Mouse (Mus musculus) C2C12 (cell line): ENCODE measurements around the gene Srd5a2. TPM values are rescaled to one million over a fixed set of nuclear protein-coding genes. Genes with fewer than 3 reads are reported as not detected.

ENCODE experiments used
- H3K27me3 ChIP-seq: one replicate; pipeline ENCODE4 v1.6.1; 2011; ENCODE audit not compliant: control insufficient read depth, insufficient read depth, insufficient read length
- H3K36me3 ChIP-seq: one replicate; pipeline ENCODE4 v1.6.1; 2011; ENCODE audit not compliant: control insufficient read depth, insufficient read depth
- H3K4me3 ChIP-seq: one replicate; pipeline ENCODE4 v1.5.1; 2011; ENCODE audit warnings: mild to moderate bottlenecking, control low read depth; ENCODE audit not compliant: poor library complexity, insufficient read depth, severe bottlenecking
- H3K79me2 ChIP-seq: one replicate; pipeline ENCODE4 v1.6.1; 2011; ENCODE audit not compliant: control insufficient read depth, insufficient read depth
- H3K79me3 ChIP-seq: one replicate; pipeline ENCODE4 v1.6.1; 2011; ENCODE audit warnings: low read depth, control low read depth
- H3ac ChIP-seq: one replicate; pipeline ENCODE3; 2011; ENCODE audit warnings: low read depth; ENCODE audit not compliant: control insufficient read depth, insufficient read length
- CEBPB ChIP-seq: IDR thresholded peaks from one replicate; pipeline ENCODE4 v1.6.1; 2011; ENCODE audit warnings: low read depth, mild to moderate bottlenecking, control low read depth, moderate library complexity
- CTCF ChIP-seq: IDR thresholded peaks from one replicate; pipeline ENCODE4 v1.5.1; 2011; ENCODE audit not compliant: control insufficient read depth, insufficient read depth, insufficient read length
- FOSL1 ChIP-seq: IDR thresholded peaks from one replicate; pipeline ENCODE4 v1.8.0; 2011; ENCODE audit warnings: mild to moderate bottlenecking, low read length; ENCODE audit not compliant: poor library complexity, insufficient read depth, severe bottlenecking
- MAX ChIP-seq: IDR thresholded peaks from one replicate; pipeline ENCODE4 v1.6.1; 2011; ENCODE audit warnings: mild to moderate bottlenecking, control low read depth
- MYOD1 ChIP-seq: IDR thresholded peaks from one replicate; pipeline ENCODE4 v1.6.1; 2011; ENCODE audit warnings: low read depth; ENCODE audit not compliant: control insufficient read depth, insufficient read length
- MYOG ChIP-seq: IDR thresholded peaks from one replicate; pipeline ENCODE4 v1.6.1; 2011; ENCODE audit not compliant: control insufficient read depth, insufficient read length; ENCODE audit errors: extremely low read depth
- USF1 ChIP-seq: IDR thresholded peaks from one replicate; pipeline ENCODE4 v1.6.1; 2011; ENCODE audit warnings: low read depth, mild to moderate bottlenecking, control low read depth, moderate library complexity
- polyA plus RNA-seq: library from polyadenylated mRNA; unstranded; fragments of >200 nt; fragmentation: generic; extraction: Trizol; gene quantifications from one replicate; pipeline ENCODE4 v1.2.1, GENCODE M21; 2012; ENCODE audit warnings: missing spikeins

The Srd5a2 gene
- polyA plus RNA-seq, 1 experiment = not detected

DNA sequence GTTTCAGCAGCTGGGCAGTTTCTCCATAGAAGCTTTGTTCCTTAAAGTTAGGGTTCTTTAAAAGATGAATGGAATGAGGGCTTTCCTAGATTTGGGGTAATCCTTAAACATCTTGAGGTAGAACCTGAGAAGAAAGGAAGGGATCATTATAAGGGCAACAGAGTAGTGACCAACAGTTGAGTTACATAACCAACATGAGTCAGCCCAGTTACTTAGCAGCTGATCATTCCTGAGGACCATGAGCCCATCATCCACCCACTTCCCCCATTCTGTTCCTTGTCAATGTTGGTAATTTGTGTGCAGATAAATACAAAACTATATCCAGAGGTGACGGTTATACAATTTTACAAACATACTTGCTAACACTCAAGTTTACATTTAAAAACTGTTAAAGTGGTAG is 30.1 kb downstream of the Srd5a2 start:
- Histone ChIP-seq H3K4me3 (no peak overlapping the region), H3K36me3 (no peaks in the 10 kb centered on the region), H3K27me3 (no peaks in the 10 kb centered on the region), H3ac (no peak overlapping the region), H3K79me3 (no peaks in the 10 kb centered on the region), H3K79me2 (no peaks in the 10 kb centered on the region)
- TF ChIP-seq MYOD1 (no peak), CEBPB (no peak), MAX (no peak), CTCF (no peak), MYOG (no peak), FOSL1 (no peak), USF1 (no peak)

DNA sequence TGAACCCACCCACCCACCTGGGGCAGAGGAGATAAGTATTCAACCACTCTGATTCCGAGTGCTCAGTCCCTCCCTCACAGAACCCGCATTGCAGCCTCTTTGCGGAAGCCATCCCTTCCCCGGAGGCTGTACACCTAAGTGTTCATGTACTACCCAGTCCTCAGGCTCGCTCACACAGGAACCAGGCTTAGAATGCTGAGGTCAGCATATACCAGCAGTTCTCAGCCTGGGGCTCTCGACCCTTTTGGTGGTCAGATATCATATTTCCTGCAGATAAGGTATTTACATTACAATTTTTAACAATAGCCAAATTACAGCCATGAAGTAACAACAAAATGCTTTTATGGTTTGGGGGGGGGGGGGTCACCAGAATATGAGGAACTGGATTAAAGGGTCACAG is 32.6 kb downstream of the Srd5a2 start:
- Histone ChIP-seq H3K79me2 (no peaks in the 10 kb centered on the region), H3K27me3 (no peaks in the 10 kb centered on the region), H3K4me3 (no peak overlapping the region), H3K36me3 (no peaks in the 10 kb centered on the region), H3ac (no peak overlapping the region), H3K79me3 (no peaks in the 10 kb centered on the region)
- no peak for TF ChIP-seq CEBPB
- no peak for TF ChIP-seq MAX
- no peak for TF ChIP-seq FOSL1
- no peak for TF ChIP-seq MYOD1
- TF ChIP-seq CTCF = no peak
- no peak for TF ChIP-seq MYOG
- no peak for TF ChIP-seq USF1

DNA sequence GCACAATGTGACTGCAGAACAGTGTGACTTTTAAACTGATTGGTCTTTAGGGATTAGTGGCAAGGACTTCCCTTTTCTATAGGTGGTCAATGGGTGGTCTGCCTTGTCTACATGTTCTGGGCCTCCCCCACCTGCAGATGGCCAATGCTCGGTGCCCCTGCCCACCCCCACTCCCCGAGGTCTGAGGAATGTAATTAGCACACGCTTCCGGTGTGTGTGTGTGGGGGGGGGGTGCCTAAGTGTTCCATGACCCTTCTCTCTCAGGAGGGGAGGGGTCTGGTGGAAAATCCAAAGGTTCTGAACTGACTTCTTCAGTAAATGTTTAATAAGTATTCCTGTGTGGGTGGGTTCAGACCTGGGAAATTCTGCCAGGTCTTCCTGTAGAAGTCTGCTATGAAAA is 39.0 kb downstream of the Srd5a2 start:
- Histone ChIP-seq H3K27me3 (no peaks in the 10 kb centered on the region), H3K79me2 (no peaks in the 10 kb centered on the region), H3K4me3 (no peak overlapping the region), H3K79me3 (no peaks in the 10 kb centered on the region), H3K36me3 (no peaks in the 10 kb centered on the region), H3ac (no peak overlapping the region)
- TF ChIP-seq MYOD1 (no peak), FOSL1 (no peak), CEBPB (no peak), CTCF (no peak), MYOG (no peak), USF1 (no peak), MAX (no peak)

DNA sequence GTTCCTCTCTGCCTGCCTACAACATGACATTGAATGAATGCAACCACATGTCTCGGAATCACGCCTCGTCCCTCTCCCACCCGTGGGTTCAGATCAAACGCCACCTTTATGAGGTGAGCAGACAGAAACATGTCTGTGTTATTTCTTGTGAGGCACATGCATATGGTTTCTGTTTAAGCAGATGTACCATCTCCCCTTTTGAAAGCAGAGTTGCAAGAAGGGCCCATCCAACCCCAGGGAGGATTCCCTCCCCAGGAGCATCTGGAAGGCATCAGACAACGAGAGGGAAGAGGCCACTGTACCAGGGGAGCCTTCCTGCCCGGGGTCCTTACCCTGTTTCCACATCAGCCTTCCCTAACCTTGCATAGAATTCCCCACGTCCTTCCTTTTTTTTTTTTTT is 40.7 kb downstream of the Srd5a2 start:
- Histone ChIP-seq H3K36me3 (no peaks in the 10 kb centered on the region), H3K79me3 (no peaks in the 10 kb centered on the region), H3K79me2 (no peaks in the 10 kb centered on the region), H3ac (no peak overlapping the region), H3K4me3 (no peak overlapping the region), H3K27me3 (no peaks in the 10 kb centered on the region)
- no peak for TF ChIP-seq MYOG
- TF ChIP-seq MYOD1 = no peak
- no peak for TF ChIP-seq FOSL1
- TF ChIP-seq CTCF = no peak
- TF ChIP-seq MAX = no peak
- no peak for TF ChIP-seq CEBPB
- TF ChIP-seq USF1 = no peak

DNA sequence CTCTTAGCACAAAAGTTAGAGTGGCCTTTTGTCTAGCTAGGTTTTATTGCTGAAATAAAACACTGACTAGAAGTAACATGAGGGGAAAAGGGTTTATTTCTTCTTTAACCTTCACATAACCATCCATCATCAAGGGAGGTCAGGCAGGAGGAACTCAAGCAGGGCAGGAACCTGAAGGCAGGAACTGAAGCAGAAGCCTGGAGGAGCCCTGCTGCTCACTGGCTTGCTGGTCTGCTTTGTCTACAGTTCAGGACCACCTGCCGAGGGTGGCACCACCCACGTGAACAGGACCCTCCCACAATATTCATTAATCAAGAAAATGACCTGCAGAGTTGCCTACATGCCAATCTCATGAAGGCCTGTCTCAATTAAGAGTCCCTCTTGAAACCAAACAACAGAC is 45.3 kb downstream of the Srd5a2 start:
- no peaks in the 10 kb centered on the region for H3K79me3 ChIP-seq
- no peaks in the 10 kb centered on the region for H3K36me3 ChIP-seq
- no peak overlapping the region for H3K4me3 ChIP-seq
- TF ChIP-seq CEBPB = no peak
- TF ChIP-seq MYOG = no peak
- TF ChIP-seq FOSL1 = no peak
- no peak for TF ChIP-seq MYOD1
- no peak for TF ChIP-seq CTCF
- no peak for TF ChIP-seq MAX
- TF ChIP-seq USF1 = no peak
- H3K79me2 ChIP-seq = no peaks in the 10 kb centered on the region
- H3K27me3 ChIP-seq = no peaks in the 10 kb centered on the region
- H3ac ChIP-seq = no peak overlapping the region
